Mouse (Mus musculus) layer of hippocampus, postnatal 10 days (tissue): Measurements from ENCODE around the gene Capn7. TPM values are rescaled to one million over a fixed set of nuclear protein-coding genes. Genes with fewer than 3 reads are reported as not detected.

Experiments used
- DNase-seq, 2 experiments: peaks; one replicate each; pipeline ENCODE4 v3.0.0; 2021; ENCODE audit warnings: low spot score in 2 of 2
- total RNA-seq, 2 experiments: library from RNA; stranded (reverse); gene quantifications; 2 replicates each; pipeline ENCODE4 v1.2.3; 2021

The Capn7 gene
- total RNA-seq, 2 experiments from 2014 or later = 39.9 to 41.5 TPM

DNA sequence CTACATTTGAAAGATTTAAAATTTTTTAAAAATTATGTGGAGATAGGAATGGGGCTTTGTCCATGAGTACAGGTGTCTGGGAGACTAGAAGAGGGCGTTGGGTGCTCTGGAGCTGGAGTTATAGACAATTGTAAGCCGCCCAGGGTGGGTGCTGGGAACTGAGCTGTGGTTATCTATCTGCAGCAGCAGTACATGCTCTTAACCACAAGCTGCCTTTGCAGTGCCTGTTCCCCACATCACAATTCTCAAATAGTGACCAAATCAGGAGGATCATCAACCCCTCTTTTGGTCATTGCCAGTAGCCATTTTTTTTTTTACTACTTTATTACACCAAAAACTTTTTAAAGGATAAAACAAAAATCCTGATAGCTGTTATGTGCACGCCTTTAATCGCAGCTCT, 28.2 kb downstream of the Capn7 start:
- DNase-seq = no peak

GRCm38 (mm10) chr14:31365350-31365749, 28.9 kb downstream of the Capn7 start:
- peak; percentile 78 to 84 for DNase-seq

DNA sequence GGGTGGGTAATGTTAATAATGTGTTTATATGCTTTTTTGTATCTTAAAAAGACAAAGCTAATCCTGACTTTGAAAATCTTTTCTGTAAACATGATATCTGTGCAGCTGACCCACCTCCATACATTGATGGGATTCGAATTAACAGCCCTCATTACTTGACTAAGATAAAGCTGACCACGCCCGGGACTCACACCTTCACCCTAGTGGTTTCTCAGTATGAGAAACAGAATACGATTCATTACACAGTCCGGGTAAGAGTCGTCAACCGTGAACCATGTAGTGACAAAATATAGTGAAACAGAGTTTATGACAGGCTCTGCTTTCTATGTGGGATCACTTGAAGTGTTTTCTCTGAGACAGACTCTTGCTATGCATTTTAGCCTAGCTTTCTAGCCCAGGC, 31.5 kb downstream of the Capn7 start:
- no peak for DNase-seq

GRCm38 (mm10) chr14:31369377-31369776, 32.9 kb downstream of the Capn7 start:
- DNase-seq = no peak

- no peak for DNase-seq
Measured at GRCm38 (mm10) chr14:31374390-31374789, 38.0 kb downstream of the Capn7 start.

DNA sequence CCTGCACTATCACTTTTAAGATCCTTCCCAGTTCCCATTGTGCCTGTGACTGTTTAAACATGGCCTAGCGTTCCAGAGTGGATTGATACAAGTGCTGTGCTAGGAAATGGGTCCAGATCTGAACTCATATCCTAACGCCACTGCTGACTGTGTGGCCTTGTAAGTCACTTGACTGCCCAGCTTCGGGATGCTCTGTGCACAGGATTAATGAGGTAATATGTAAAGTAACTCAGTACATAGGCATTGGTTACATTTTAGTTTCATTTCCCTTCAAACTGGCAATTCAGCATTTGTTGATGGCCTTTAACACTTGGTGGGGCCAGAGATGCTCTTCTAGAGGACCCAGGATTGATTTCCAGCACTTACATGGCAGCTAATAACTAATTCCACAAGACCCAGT, 39.9 kb downstream of the Capn7 start:
- DNase-seq = no peak

DNA sequence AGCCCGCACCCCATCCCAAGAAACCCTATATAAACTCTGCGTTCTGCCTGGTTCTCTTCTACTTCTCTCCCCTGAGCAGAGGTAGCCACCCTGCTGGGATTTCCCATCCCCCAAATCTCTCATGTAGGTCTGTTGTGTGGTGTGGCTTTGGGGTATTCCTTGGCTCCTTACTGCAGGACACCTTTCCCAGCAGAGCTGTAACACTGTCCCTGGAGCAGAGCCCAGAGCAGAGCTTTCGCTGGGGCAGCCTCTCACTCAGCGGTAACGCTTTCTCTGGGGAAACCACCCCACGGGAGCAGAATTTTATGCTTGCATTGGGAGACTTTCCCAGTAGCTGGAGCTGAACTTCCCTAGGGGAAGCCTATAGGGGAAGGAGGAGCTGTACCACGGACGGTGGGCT, 45.8 kb downstream of the Capn7 start:
- no peak for DNase-seq

GRCm38 (mm10) chr14:31383470-31384050, 47.1 kb downstream of the Capn7 start:
- DNase-seq = peak in 1 of 2 experiments; percentile 70

GRCm38 (mm10) chr14:31384366-31385323, 48.2 kb downstream of the Capn7 start:
- DNase-seq = peak in 1 of 2 experiments; percentile 62

GRCm38 (mm10) chr14:31385406-31385805, 49.0 kb downstream of the Capn7 start:
- no peak for DNase-seq

GRCm38 (mm10) chr14:31385977-31386697, 49.7 kb downstream of the Capn7 start:
- peak; percentile 69 to 78 for DNase-seq

GRCm38 (mm10) chr14:31387301-31387981, 51.0 kb downstream of the Capn7 start:
- DNase-seq = no peak

DNA sequence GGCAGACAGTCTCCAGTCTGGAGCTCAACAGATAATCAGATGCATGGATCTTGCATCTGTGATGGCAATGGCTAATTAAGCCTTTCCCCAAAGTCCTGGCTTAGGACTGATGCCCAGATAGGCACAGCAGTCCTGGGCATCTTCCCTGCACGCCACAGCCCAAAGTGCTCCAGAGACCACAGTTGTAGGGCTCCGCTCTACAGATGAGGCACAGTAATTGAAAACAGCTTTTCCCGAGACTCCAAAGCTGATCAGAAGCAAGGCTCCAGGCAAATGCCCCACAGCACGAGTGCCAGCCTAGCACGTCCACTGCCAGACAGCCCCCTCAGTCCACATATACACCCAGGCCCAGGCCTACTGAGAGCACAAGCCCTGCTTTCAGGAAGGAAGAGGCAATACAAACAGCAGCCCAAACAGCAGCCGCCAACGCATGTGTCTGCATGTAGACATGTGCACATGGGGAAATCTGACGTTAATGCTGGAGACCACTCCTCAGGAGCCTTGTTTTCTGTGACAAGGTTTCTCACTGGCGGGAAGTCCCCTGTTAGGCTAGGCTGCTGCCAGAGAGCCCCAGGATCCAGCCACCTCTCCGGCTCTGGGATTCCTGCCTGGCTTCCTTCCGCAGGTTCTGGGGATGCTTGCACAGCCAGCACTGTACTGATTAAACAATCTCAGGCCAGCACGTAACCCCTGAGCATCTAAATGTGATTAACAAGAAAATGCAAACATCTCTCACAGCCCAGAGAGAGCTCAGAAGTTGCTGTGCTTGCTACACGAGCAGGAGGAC, 51.8 kb downstream of the Capn7 start:
- no peak for DNase-seq

- no peak for DNase-seq
Measured at GRCm38 (mm10) chr14:31389421-31390147, 53.1 kb downstream of the Capn7 start.

DNA sequence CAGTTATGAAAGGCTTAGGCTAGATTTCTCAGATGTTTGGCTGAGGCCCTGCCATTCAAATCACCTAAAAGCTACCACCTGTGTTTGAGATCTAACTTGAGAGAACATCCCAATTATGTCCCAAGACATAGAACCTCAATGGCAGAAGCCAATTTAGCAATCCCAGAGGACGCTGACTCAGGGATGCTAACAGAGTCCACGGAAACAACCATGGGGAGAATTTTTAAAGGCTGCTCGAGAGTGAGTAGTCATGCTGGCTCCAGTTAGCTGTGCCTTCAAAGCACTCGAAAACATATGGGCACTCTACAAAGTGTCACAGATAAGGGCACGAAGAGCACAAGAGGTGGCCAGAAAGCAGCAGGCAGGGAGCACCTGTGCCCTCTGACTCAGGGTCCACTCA, 55.9 kb downstream of the Capn7 start:
- DNase-seq = no peak

GRCm38 (mm10) chr14:31392873-31393545, 56.6 kb downstream of the Capn7 start:
- peak; percentile 53 to 58 for DNase-seq

DNA sequence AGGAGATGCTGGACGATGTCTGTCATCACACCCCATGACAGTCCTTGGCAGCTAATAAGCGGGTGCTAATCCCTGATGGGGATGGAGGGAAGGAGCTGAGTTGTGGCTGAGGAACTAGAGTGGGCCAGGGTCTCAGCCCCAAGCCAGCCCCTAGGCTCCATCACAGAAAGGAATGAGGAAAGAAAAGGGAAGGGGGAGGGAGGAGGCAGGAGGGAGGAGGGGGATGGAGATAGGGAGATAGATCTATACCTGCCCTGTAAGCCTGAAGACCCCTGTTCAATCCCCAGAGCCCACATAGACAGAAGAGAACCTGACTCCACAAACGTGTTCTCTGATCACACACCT, 57.1 kb downstream of the Capn7 start:
- no peak for DNase-seq

- DNase-seq = no peak
Measured at GRCm38 (mm10) chr14:31393936-31394630, 57.6 kb downstream of the Capn7 start.
